Mouse (Mus musculus) testis, postnatal 14 days (tissue): ENCODE measurements around the gene Ace3.

ENCODE experiments used
- DNase-seq: peaks from one replicate; pipeline ENCODE4 v3.0.0; 2021; ENCODE audit warnings: low spot score

Gene Ace3

GRCm38 (mm10) chr11:106044349-106044748, 49.9 kb downstream of the Ace3 start:
- DNase-seq, result no peak

- DNase-seq, result no peak
Measured at GRCm38 (mm10) chr11:106045256-106045655, 50.8 kb downstream of the Ace3 start.

- no peak for DNase-seq
Measured at GRCm38 (mm10) chr11:106045780-106046179, 51.3 kb downstream of the Ace3 start.

DNA sequence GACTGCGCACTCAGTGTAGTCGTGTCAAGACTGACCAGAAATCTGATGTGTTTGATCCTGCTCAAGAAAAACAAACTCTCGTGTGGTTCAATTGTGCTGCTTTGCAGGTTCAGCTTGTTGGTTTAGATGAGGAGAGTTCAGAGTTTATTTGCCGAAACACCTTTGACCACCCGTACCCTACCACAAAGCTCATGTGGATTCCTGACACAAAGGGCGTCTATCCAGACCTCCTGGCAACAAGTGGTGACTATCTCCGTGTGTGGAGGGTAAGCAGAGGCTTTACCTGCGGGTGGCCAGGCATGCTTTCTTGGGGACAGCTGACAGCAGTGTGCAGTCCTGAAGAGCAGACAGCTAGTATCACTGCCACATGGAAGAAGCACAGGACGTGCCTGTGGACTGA, 52.1 kb downstream of the Ace3 start:
- DNase-seq, result no peak

- DNase-seq, result no peak
Measured at GRCm38 (mm10) chr11:106053921-106054320, 59.4 kb downstream of the Ace3 start.

GRCm38 (mm10) chr11:106054600-106054999, 60.1 kb downstream of the Ace3 start:
- no peak for DNase-seq
